Mouse (Mus musculus) heart, embryonic 16.5 days (tissue): ENCODE data around the gene Krtap5-5. TPM values are rescaled to one million over a fixed set of nuclear protein-coding genes. Genes with fewer than 3 reads are reported as not detected.
"Not testable (repeated sequence)": the region's sequence is repeated elsewhere in the genome, so short reads cannot be mapped to it uniquely, and the experiment has no call there.

Source experiments
- ATAC-seq: fragments of 200-750 bp; cut with Nextera tagmentation; replicated peaks from 2 replicates; pipeline ENCODE4 v1.8.0; 2017; ENCODE audit warnings: moderate number of reproducible peaks; ENCODE audit not compliant: insufficient read depth, low FRiP score; ENCODE audit errors: extremely low read depth
- H3K27ac ChIP-seq: fragments of 300-500 bp; sonication (generic); 2 replicates; pipeline ENCODE4 v1.5.1; 2014; ENCODE audit warnings: mild to moderate bottlenecking, low read length, control low read depth, moderate library complexity
- H3K27me3 ChIP-seq: fragments of 300-500 bp; sonication (generic); 2 replicates; pipeline ENCODE4 v1.6.1; 2014; ENCODE audit warnings: low read length, mixed read lengths; ENCODE audit not compliant: control insufficient read depth, insufficient read depth
- H3K36me3 ChIP-seq: fragments of 300-500 bp; sonication (generic); 2 replicates; pipeline ENCODE4 v1.6.1; 2014; ENCODE audit not compliant: control insufficient read depth, insufficient read depth
- H3K4me1 ChIP-seq: fragments of 300-500 bp; sonication (generic); 2 replicates; pipeline ENCODE4 v1.6.1; 2014; ENCODE audit warnings: low read length, mixed read lengths; ENCODE audit not compliant: control insufficient read depth, insufficient read depth
- H3K4me2 ChIP-seq: fragments of 300-500 bp; sonication (generic); 2 replicates; pipeline ENCODE4 v1.6.1; 2014; ENCODE audit warnings: low read depth, mild to moderate bottlenecking, control low read depth, low read length
- H3K4me3 ChIP-seq: fragments of 300-500 bp; sonication (generic); 2 replicates; pipeline ENCODE4 v1.5.1; 2014; ENCODE audit warnings: mild to moderate bottlenecking, control low read depth, low read length
- H3K9ac ChIP-seq: fragments of 300-500 bp; sonication (generic); 2 replicates; pipeline ENCODE4 v1.6.1; 2014; ENCODE audit warnings: low read length, control low read depth
- H3K9me3 ChIP-seq: fragments of 300-500 bp; sonication (generic); replicated peaks from 2 replicates; pipeline ENCODE4 v1.6.1; 2016; ENCODE audit warnings: low read length; ENCODE audit not compliant: control insufficient read depth
- WGBS: fragments of 180-500 bp; shearing (Covaris S2); extraction: QIAGEN DNeasy Blood & Tissue Kit; methylation state at CpG from one replicate; pipeline ENCODE4 v1.1.7; 2014; 5-methylcytosine and 5-hydroxymethylcytosine counted together
- polyA plus RNA-seq: library from polyadenylated mRNA; unstranded; fragments of >200 nt; fragmentation: Nextera tagmentation; extraction: Ambion mirVana; gene quantifications from 2 replicates; pipeline ENCODE4 v1.2.1, GENCODE M21; 2015

Gene Krtap5-5
- polyA plus RNA-seq, 1 experiment from 2014 or later: not detected

GRCm38 (mm10) chr7:142224518-142224917 lies 5.3 kb downstream of the Krtap5-5 start:
- Histone ChIP-seq H3K4me2 (no peak overlapping the region), H3K9me3 (no peaks in the 10 kb centered on the region), H3K27me3 (no peaks in the 10 kb centered on the region), H3K4me1 (no peaks in the 10 kb centered on the region), H3K4me3 (no peak overlapping the region), H3K27ac (no peak overlapping the region), H3K36me3 (no peaks in the 10 kb centered on the region), H3K9ac (no peak overlapping the region)
- WGBS: 31% methylated on average over 2 of the region's 2 CpGs
- no peak for ATAC-seq

DNA sequence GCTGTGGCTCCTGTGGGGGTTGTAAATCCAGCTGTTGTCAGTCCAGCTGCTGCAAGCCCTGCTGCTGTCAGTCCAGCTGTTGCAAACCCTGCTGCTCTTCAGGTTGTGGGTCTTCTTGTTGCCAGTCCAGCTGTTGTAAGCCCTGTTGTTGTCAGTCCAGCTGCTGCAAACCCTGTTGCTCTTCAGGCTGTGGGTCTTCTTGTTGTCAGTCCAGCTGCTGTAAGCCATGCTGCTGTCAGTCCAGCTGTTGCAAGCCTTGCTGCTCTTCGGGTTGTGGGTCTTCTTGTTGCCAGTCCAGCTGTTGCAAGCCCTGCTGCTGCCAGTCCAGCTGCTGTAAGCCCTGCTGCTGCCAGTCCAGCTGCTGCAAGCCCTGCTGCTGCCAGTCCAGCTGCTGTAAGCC lies 17.6 kb downstream of the Krtap5-5 start:
- not testable (repeated sequence) for H3K9ac ChIP-seq, H3K4me3 ChIP-seq, H3K36me3 ChIP-seq, H3K4me1 ChIP-seq, H3K4me2 ChIP-seq, H3K9me3 ChIP-seq, ATAC-seq, H3K27me3 ChIP-seq, H3K27ac ChIP-seq
- 59% methylated on average over 1 of the region's 1 CpGs for WGBS

DNA sequence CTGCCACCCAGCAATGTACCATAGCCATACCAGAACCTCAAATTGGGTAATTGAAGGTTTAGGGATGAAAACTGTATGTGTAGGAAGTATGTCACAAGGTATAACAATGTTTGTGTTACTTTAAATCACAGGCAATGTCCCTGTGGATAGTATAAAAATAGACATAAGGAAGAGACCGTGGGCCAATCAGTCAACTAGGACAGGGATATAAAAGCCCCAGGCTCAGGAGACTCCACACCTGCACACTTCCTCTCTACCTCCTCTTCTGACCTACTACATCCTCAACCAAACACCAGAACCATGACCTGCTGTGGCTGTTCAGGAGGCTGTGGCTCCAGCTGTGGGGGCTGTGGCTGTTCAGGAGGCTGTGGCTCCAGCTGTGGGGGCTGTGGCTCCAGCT lies 18.2 kb downstream of the Krtap5-5 start, which contains the start of gene Gm7579:
TSS of gene Gm7579 (plus strand) at position 301 of the 400 bp plus-strand sequence.
- Histone ChIP-seq H3K4me2 (no peak within 1 kb of the TSS), H3K4me1 (no peaks in the 10 kb centered on the region), H3K27me3 (no peaks in the 10 kb centered on the region), H3K9ac (no peak within 1 kb of the TSS), H3K27ac (no peak within 1 kb of the TSS), H3K36me3 (no peaks in the 10 kb centered on the region), H3K4me3 (no peak within 1 kb of the TSS), H3K9me3 (no peaks in the 10 kb centered on the region)
- 35% methylated on average over 1 of the region's 1 CpGs for WGBS
- no peak for ATAC-seq

DNA sequence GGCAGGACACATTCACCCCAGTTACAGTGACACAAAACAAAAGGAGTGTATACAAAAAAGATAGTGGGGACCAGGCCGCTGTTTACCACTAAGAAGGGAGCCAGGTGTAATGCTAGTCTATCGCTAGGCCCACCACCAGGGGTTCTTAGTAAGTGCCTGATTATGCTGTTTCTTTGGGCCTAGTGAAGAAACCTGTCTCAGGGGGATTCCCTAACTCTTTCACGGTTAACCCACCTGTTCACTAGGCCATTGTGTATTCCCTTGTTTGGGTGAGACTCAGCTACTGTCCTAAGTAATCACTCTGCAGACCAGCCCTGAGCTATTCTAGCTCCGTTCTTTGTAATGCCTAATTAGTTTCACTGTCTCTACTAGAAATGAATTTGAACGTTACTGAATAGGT lies 22.9 kb downstream of the Krtap5-5 start:
- not testable (repeated sequence) for H3K9me3 ChIP-seq, H3K36me3 ChIP-seq, H3K27me3 ChIP-seq, H3K4me3 ChIP-seq, H3K4me1 ChIP-seq, ATAC-seq, H3K9ac ChIP-seq, H3K27ac ChIP-seq, H3K4me2 ChIP-seq
- WGBS: 79% methylated on average over 5 of the region's 5 CpGs

- Histone ChIP-seq H3K27me3 (no peaks in the 10 kb centered on the region), H3K4me3 (no peak overlapping the region), H3K4me1 (no peaks in the 10 kb centered on the region), H3K36me3 (no peaks in the 10 kb centered on the region), H3K27ac (no peak overlapping the region), H3K9me3 (no peaks in the 10 kb centered on the region), H3K9ac (no peak overlapping the region), H3K4me2 (no peak overlapping the region)
- no peak for ATAC-seq
Measured at GRCm38 (mm10) chr7:142205488-142205887, 24.3 kb downstream of the Krtap5-5 start.

GRCm38 (mm10) chr7:142201064-142201463 lies 28.7 kb downstream of the Krtap5-5 start, which contains the start of gene Krtap5-3:
Krtap5-3 (plus strand) TSS chr7:142201364.
- Histone ChIP-seq H3K4me2 (no peak within 1 kb of the TSS), H3K4me3 (no peak within 1 kb of the TSS), H3K36me3 (no peaks in the 10 kb centered on the region), H3K27ac (no peak within 1 kb of the TSS), H3K4me1 (no peaks in the 10 kb centered on the region), H3K9me3 (no peaks in the 10 kb centered on the region), H3K9ac (no peak within 1 kb of the TSS), H3K27me3 (no peaks in the 10 kb centered on the region)
- no peak for ATAC-seq
- 43% methylated on average over 1 of the region's 1 CpGs for WGBS

GRCm38 (mm10) chr7:142198748-142199147 lies 31.0 kb downstream of the Krtap5-5 start:
- Histone ChIP-seq H3K4me1 (no peaks in the 10 kb centered on the region), H3K4me3 (no peak overlapping the region), H3K9me3 (peaks cover 4% of the 10 kb centered on the region; the same call in 1 of the 2 replicates), H3K36me3 (no peaks in the 10 kb centered on the region), H3K27me3 (no peaks in the 10 kb centered on the region), H3K4me2 (no peak overlapping the region), H3K27ac (no peak overlapping the region), H3K9ac (no peak overlapping the region)
- WGBS: 60% methylated on average over 2 of the region's 2 CpGs
- no peak for ATAC-seq

DNA sequence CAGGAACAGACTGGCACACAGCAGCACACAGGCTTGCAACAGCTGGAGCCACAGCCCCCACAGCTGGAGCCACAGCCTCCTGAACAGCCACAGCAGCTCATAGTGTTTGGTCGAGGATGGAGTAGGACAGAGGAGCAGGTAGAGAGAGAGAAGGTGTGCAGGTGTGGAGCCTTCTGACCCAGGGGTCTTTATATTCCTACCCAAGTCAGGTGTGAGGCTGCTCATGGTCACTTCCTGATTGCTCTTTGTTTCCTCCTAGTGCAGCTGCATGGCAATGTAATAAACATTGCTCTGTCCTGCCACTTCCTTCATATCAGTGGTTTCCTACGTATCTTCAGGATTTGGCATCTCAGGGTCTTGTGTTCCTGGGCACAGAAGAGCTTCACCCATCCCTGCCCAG lies 39.5 kb downstream of the Krtap5-5 start, which contains the start of gene Gm10153:
TSS of gene Gm10153 (minus strand) at position 101 of the 400 bp plus-strand sequence.
- Histone ChIP-seq H3K4me1 (no peaks in the 10 kb centered on the region), H3K4me2 (no peak within 1 kb of the TSS), H3K4me3 (no peak within 1 kb of the TSS), H3K9ac (no peak within 1 kb of the TSS), H3K27ac (no peak within 1 kb of the TSS), H3K9me3 (peaks cover 4% of the 10 kb centered on the region; the same call in 1 of the 2 replicates), H3K27me3 (no peaks in the 10 kb centered on the region), H3K36me3 (no peaks in the 10 kb centered on the region)
- 29% methylated on average over 2 of the region's 2 CpGs for WGBS
- no peak for ATAC-seq

GRCm38 (mm10) chr7:142188156-142188555 lies 41.6 kb downstream of the Krtap5-5 start:
- no peak for ATAC-seq
- Histone ChIP-seq H3K27me3 (no peaks in the 10 kb centered on the region), H3K9ac (no peak overlapping the region), H3K4me2 (no peak overlapping the region), H3K4me3 (no peak overlapping the region), H3K27ac (no peak overlapping the region), H3K36me3 (no peaks in the 10 kb centered on the region), H3K4me1 (no peaks in the 10 kb centered on the region), H3K9me3 (no peaks in the 10 kb centered on the region)
- 59% methylated on average over 2 of the region's 2 CpGs for WGBS
